Mouse (Mus musculus) kidney, embryonic 15.5 days (tissue): ENCODE measurements around the gene Tshz2. TPM values are rescaled to one million over a fixed set of nuclear protein-coding genes. Genes with fewer than 3 reads are reported as not detected.
"Not testable (repeated sequence)": the region's sequence is repeated elsewhere in the genome, so short reads cannot be mapped to it uniquely, and the experiment has no call there.

Experiments
- ATAC-seq: fragments of 200-750 bp; cut with Nextera tagmentation; replicated peaks from 2 replicates; pipeline ENCODE4 v1.8.0; 2017; ENCODE audit warnings: moderate TSS enrichment; ENCODE audit not compliant: low FRiP score
- H3K27ac ChIP-seq: fragments of 300-500 bp; sonication (generic); 2 replicates; pipeline ENCODE4 v1.5.1; 2015; ENCODE audit warnings: mild to moderate bottlenecking, inconsistent platforms
- H3K27me3 ChIP-seq: fragments of 300-500 bp; sonication (generic); 2 replicates; pipeline ENCODE4 v1.6.1; 2015; ENCODE audit warnings: inconsistent platforms
- H3K36me3 ChIP-seq: fragments of 300-500 bp; sonication (generic); 2 replicates; pipeline ENCODE4 v1.6.1; 2015; ENCODE audit warnings: inconsistent platforms
- H3K4me1 ChIP-seq: fragments of 300-500 bp; sonication (generic); 2 replicates; pipeline ENCODE4 v1.6.1; 2015; ENCODE audit warnings: inconsistent platforms
- H3K4me2 ChIP-seq: fragments of 300-500 bp; sonication (generic); 2 replicates; pipeline ENCODE4 v1.6.1; 2015; ENCODE audit warnings: moderate library complexity, mild to moderate bottlenecking, inconsistent platforms
- H3K4me3 ChIP-seq: fragments of 300-500 bp; sonication (generic); replicated peaks from 2 replicates; pipeline ENCODE4 v1.5.1; 2015; ENCODE audit warnings: mild to moderate bottlenecking, inconsistent platforms
- H3K9ac ChIP-seq: fragments of 300-500 bp; sonication (generic); 2 replicates; pipeline ENCODE4 v1.6.1; 2015; ENCODE audit warnings: mild to moderate bottlenecking, inconsistent platforms
- H3K9me3 ChIP-seq: fragments of 300-500 bp; sonication (generic); replicated peaks from 2 replicates; pipeline ENCODE4 v1.6.1; 2016; ENCODE audit warnings: inconsistent platforms
- WGBS: fragments of 180-500 bp; shearing (Covaris S2); methylation state at CpG from one replicate; pipeline ENCODE4 v1.1.7; 2015; ENCODE audit warnings: mixed read lengths; 5-methylcytosine and 5-hydroxymethylcytosine counted together
- polyA plus RNA-seq: library from polyadenylated mRNA; unstranded; fragments of >200 nt; fragmentation: Nextera tagmentation; extraction: Ambion mirVana; gene quantifications from 2 replicates; pipeline ENCODE4 v1.2.1, GENCODE M21; 2015

Gene Tshz2
- polyA plus RNA-seq, 1 experiment from 2014 or later, result 17.8 TPM

DNA sequence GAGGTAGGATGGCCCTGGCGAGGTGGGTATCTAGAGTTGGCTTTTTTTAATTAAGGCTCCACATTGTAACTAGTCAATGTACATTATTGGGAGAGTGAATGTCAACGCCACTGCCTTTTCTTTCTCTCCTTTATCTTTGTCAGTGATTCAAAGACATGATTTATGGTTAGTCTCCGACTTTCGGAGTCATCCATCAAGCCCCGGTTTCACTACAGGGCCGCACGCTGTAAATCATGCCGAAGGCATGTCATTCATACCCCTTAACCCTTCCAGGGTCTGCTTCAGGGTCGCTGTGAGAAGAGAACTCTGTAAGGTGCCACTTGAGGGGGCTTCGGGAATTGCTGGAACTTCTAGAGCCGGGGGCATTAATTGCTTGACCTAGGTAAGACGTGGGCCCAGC is 199.4 kb downstream of the Tshz2 start:
- WGBS, result 31% methylated on average over 12 of the region's 12 CpGs
- no peak overlapping the region for H3K4me2 ChIP-seq
- no peaks in the 10 kb centered on the region for H3K27me3 ChIP-seq
- H3K9ac ChIP-seq, result no peak overlapping the region
- ATAC-seq, result no peak; the same call in 1 of the 2 replicates
- H3K4me1 ChIP-seq, result peaks cover 42% of the 10 kb centered on the region
- no peaks in the 10 kb centered on the region for H3K9me3 ChIP-seq
- no peaks in the 10 kb centered on the region for H3K36me3 ChIP-seq
- no peak overlapping the region for H3K4me3 ChIP-seq
- no peak overlapping the region for H3K27ac ChIP-seq

DNA sequence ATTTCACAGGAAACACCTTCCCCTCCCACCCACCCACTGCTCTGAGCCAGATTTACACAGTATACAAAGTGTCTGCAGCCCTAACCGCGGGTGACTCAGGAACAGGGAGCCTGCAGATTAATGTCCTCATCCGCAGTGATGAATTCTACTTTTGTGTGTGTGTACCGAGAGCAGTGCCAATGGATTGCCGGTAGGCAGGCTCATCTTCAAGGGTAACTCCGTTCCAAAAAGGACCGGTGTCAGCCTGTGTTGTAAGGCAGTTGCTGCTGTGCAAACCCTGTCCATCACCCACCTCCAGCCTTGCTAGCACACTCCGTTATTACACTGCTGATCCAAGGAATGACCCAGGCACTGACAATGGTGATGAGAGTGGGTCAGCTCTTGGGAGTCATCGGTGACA is 200.8 kb downstream of the Tshz2 start:
- peaks cover 40% of the 10 kb centered on the region for H3K4me1 ChIP-seq
- peak overlapping the region; percentile 8; the same call in 1 of the 2 replicates for H3K4me2 ChIP-seq
- H3K9ac ChIP-seq, result no peak overlapping the region
- no peaks in the 10 kb centered on the region for H3K9me3 ChIP-seq
- H3K27me3 ChIP-seq, result no peaks in the 10 kb centered on the region
- no peaks in the 10 kb centered on the region for H3K36me3 ChIP-seq
- H3K4me3 ChIP-seq, result no peak overlapping the region
- WGBS, result 42% methylated on average over 9 of the region's 9 CpGs
- peak overlapping the region; percentile 29; the same call in 1 of the 2 replicates for H3K27ac ChIP-seq
- ATAC-seq, result no peak

DNA sequence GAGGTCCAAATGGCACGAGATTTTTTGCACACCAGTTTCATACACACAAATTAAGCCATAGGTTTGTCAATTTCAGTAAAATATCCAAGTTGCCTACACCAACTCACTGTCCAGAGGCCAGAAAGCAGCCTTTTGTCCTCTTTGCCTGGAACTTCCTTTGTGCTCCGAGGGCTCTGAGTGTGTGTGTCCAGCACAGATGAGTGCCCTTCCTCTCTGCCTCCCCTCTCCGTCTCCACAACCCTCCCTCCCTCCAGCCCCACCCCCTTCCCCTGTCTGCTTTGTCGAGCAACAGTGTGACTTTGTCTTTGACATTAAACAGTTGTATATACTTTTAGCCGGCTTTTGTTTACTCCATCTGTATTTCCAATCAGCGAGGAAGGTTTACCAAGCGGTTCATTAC is 201.8 kb downstream of the Tshz2 start:
- peaks cover 40% of the 10 kb centered on the region for H3K4me1 ChIP-seq
- WGBS, result 13% methylated on average over 7 of the region's 7 CpGs
- H3K27ac ChIP-seq, result 0 out of 2 replicates have a peak overlapping the region, but pooled peaks have one; percentile 29
- no peaks in the 10 kb centered on the region for H3K27me3 ChIP-seq
- peak overlapping the region; percentile 8; the same call in 1 of the 2 replicates for H3K4me2 ChIP-seq
- H3K9ac ChIP-seq, result no peak overlapping the region
- H3K4me3 ChIP-seq, result no peak overlapping the region
- ATAC-seq, result peak; percentile 79
- no peaks in the 10 kb centered on the region for H3K9me3 ChIP-seq
- no peaks in the 10 kb centered on the region for H3K36me3 ChIP-seq

DNA sequence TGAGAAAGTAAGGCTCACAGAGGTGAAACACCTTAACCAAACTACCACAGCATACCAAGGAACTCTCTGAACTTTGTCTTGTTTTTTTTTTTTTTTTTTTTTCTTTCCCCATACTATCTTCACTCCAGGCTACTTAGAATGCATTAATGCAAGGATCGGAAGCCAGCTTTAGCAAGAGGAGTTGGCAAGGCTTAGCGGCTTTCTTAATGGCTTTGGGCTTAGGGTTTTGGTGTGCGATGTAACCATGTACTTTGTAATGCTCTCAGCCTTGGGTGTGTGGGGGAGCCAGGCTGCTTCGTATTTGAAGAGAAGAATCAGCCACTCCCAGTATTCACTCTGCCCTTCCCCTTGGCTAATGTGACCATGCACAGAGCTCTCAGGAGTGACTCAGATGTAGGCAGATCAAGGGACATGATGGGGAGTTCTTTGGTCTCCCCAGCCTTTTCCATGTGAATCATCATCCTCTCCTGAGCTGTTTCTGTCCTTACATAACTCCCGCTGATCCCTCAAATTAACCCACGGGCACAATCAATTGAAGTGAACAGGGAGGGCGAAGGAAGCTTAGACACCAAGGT is 204.3 kb downstream of the Tshz2 start:
- Histone ChIP-seq H3K4me3 (no peak overlapping the region), H3K9ac (no peak overlapping the region), H3K4me2 (no peak overlapping the region), H3K4me1 (peaks cover 34% of the 10 kb centered on the region), H3K36me3 (no peaks in the 10 kb centered on the region), H3K9me3 (no peaks in the 10 kb centered on the region), H3K27me3 (no peaks in the 10 kb centered on the region), H3K27ac (no peak overlapping the region)
- WGBS, result 80% methylated on average over 7 of the region's 7 CpGs
- ATAC-seq, result no peak

DNA sequence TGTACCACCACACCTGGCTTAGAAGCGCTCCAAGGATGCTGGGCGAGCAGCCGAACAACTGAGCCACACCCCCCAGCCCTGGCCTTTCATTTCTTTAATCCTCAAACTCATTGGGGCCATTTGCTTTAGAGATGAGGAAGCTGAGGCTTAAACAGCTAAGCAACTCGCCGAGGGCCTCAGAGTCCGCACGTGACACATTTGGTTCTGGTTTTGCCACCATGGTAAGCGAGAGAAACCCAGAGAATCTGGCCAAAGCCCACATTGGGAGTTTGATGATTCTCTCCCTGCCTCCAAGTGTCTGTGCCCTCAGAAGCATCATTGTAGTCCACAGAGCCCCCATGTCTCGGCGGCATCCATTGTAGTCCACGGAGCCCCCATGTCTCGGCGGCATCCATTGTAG is 205.7 kb downstream of the Tshz2 start:
- H3K27me3 ChIP-seq, result no peaks in the 10 kb centered on the region
- no peaks in the 10 kb centered on the region for H3K9me3 ChIP-seq
- H3K4me1 ChIP-seq, result peaks cover 23% of the 10 kb centered on the region
- H3K9ac ChIP-seq, result no peak overlapping the region
- 95% methylated on average over 13 of the region's 13 CpGs for WGBS
- no peak overlapping the region for H3K4me3 ChIP-seq
- no peak overlapping the region for H3K4me2 ChIP-seq
- no peak for ATAC-seq
- no peaks in the 10 kb centered on the region for H3K36me3 ChIP-seq
- no peak overlapping the region for H3K27ac ChIP-seq

DNA sequence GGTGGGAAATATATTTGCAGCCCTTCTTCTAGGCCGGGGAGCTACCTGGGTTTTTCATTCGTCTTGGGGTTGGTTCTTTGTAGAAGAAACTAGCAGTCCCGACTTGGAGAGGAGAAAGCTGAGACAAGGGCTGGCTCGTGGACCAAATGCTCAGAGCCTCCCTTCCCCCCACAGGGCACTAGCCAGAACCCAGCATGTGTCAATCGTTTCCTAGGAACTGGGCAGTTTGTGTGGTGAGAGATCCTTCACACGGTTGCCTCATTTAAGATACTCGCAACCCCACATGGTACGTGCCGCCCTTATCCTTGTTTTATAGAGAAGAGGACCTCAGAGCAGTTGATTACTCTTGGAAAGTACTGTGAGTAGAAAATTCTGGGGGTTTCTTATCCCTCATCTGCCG is 208.6 kb downstream of the Tshz2 start:
- Histone ChIP-seq H3K4me1 (peaks cover 14% of the 10 kb centered on the region; the same call in 1 of the 2 replicates), H3K9me3 (no peaks in the 10 kb centered on the region), H3K4me2 (no peak overlapping the region), H3K27ac (no peak overlapping the region), H3K9ac (no peak overlapping the region), H3K27me3 (no peaks in the 10 kb centered on the region), H3K36me3 (no peaks in the 10 kb centered on the region), H3K4me3 (no peak overlapping the region)
- WGBS, result 63% methylated on average over 10 of the region's 10 CpGs
- ATAC-seq, result no peak

DNA sequence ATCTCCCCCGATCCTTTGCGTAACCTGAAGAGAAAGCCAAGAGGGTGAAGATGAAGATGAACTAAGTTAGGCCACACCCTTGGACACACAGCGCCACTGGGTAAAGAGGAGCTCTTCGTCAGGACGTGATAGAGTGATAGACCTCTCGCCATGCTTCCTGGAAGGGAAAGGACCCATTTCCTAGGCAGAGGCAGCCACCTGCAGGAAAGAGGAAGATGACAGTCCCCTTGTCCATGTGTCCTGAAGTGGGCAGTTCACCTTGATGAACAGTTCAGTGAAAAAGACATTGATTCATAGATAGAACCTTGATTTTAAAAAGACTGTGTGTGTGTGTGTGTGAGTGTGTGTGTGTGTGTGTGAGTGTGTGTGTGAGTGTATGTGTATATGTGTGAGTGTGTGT is 209.7 kb downstream of the Tshz2 start:
- H3K9ac ChIP-seq, result no peak overlapping the region
- no peaks in the 10 kb centered on the region for H3K36me3 ChIP-seq
- H3K4me3 ChIP-seq, result no peak overlapping the region
- no peak overlapping the region for H3K27ac ChIP-seq
- H3K4me2 ChIP-seq, result no peak overlapping the region
- no peaks in the 10 kb centered on the region for H3K27me3 ChIP-seq
- H3K9me3 ChIP-seq, result no peaks in the 10 kb centered on the region
- 79% methylated on average over 6 of the region's 6 CpGs for WGBS
- H3K4me1 ChIP-seq, result peaks cover 17% of the 10 kb centered on the region; the same call in 1 of the 2 replicates
- ATAC-seq, result no peak

DNA sequence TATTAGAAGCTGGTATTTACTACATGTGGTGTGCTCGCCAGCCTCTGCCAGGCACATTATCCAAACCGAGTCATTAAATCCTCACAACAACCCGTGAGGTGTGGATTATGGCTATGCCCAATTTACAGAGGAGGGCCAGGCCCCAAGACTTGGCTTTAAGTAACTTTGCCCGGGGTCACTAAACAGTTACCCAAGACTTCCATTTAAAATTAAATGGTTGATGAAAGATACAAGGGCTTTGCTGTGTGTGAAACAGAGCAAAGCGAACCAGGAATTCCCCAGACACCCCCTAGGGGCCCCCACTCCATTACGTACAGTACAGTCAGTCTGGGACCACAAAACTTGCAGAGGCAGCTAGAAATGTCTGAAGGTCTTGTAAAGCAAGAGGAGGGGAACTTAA is 210.7 kb downstream of the Tshz2 start:
- Histone ChIP-seq H3K4me3 (no peak overlapping the region), H3K4me1 (peaks cover 17% of the 10 kb centered on the region; the same call in 1 of the 2 replicates), H3K36me3 (no peaks in the 10 kb centered on the region), H3K9me3 (no peaks in the 10 kb centered on the region), H3K4me2 (no peak overlapping the region), H3K27ac (0 out of 2 replicates have a peak overlapping the region, but pooled peaks have one; percentile 18), H3K27me3 (no peaks in the 10 kb centered on the region), H3K9ac (no peak overlapping the region)
- WGBS, result 46% methylated on average over 6 of the region's 6 CpGs
- ATAC-seq, result peak; percentile 48; the same call in 1 of the 2 replicates

DNA sequence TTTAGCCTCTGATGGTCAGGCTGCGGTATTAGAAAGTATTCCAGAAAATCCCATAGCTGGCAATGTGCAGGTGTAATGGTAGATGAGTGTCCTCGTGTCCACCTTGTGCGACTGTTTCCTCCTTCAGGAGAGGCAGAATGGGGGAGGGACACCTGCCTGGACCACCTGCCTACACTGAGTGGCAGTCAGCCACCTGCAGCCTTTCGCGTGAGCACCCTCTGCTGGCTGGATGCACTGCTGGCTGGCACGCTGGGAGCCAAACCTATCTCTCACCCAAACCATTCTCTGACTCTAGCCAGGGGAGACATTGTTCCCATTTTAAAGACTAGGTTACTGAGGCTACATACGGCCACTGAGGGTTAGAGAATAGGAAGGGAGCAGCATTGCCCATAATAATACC is 216.3 kb downstream of the Tshz2 start:
- Histone ChIP-seq H3K27ac (no peak overlapping the region), H3K9me3 (no peaks in the 10 kb centered on the region), H3K4me2 (no peak overlapping the region), H3K9ac (no peak overlapping the region), H3K27me3 (no peaks in the 10 kb centered on the region), H3K36me3 (no peaks in the 10 kb centered on the region), H3K4me1 (peaks cover 14% of the 10 kb centered on the region), H3K4me3 (no peak overlapping the region)
- ATAC-seq, result no peak; the same call in 1 of the 2 replicates
- 41% methylated on average over 7 of the region's 7 CpGs for WGBS

DNA sequence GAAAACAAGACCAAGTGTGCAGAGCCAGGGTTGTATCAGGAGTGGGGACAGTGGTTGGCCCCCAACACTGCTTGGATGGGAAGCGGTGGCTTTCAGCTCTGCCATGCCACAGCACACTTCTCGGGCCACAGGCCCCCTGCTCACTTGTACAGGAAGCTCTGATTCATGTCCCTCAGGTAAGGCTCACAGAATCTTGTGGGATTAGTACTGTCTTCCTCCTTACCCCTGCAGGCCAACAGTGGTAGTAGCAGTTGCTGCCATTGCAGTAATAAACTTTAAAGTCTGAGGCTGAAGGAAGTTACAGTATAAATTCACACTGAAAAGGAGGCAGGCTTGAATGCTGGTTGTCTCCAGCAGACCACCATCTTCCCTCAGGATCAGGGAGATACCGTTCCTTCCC is 216.7 kb downstream of the Tshz2 start:
- H3K27ac ChIP-seq, result no peak overlapping the region
- H3K4me3 ChIP-seq, result no peak overlapping the region
- no peak for ATAC-seq
- WGBS, result 73% methylated on average over 3 of the region's 3 CpGs
- no peaks in the 10 kb centered on the region for H3K27me3 ChIP-seq
- no peaks in the 10 kb centered on the region for H3K9me3 ChIP-seq
- H3K4me1 ChIP-seq, result peaks cover 11% of the 10 kb centered on the region
- H3K9ac ChIP-seq, result no peak overlapping the region
- no peak overlapping the region for H3K4me2 ChIP-seq
- no peaks in the 10 kb centered on the region for H3K36me3 ChIP-seq

DNA sequence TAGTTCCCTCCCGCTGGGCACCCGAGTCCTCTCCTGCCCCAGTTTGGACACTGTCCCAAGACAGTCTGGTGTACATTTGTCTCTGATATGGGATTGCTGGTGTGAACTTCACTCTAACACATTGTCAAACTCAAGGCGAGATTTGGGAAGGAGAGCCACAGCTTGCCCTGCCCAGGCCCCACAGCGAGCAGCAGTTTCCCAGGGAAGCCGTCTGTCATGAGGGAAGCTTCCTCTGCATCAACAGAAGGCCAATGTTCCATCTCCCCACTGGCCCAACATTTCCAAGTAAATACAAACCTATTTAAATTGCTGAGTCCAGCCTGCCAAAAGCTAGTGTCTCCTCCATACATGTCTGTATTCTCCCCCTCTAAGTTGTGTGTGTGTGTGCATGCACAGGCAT is 218.8 kb downstream of the Tshz2 start:
- no peak for ATAC-seq
- no peaks in the 10 kb centered on the region for H3K9me3 ChIP-seq
- H3K4me2 ChIP-seq, result no peak overlapping the region
- no peak overlapping the region for H3K27ac ChIP-seq
- WGBS, result 75% methylated on average over 5 of the region's 5 CpGs
- H3K9ac ChIP-seq, result no peak overlapping the region
- no peaks in the 10 kb centered on the region for H3K27me3 ChIP-seq
- H3K36me3 ChIP-seq, result no peaks in the 10 kb centered on the region
- no peak overlapping the region for H3K4me3 ChIP-seq
- H3K4me1 ChIP-seq, result peaks cover 8% of the 10 kb centered on the region

DNA sequence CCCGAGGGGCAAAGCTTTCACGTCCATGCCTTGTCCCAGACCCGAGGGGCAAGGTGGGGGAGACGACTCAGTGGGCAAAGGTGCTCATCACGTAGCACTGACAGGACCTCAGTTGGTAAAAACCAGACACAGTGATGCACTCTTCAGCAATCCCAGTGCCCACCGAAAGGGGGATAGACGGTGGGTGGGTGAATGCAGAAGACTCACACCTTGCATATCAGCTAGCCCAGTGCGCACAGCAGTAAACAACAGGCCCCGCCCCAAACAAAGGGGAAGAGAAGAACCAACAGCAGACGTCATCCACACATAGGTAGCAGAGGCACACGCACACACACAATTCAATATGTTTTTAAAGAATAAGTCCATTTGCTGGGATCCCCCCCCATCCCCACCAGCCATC is 221.7 kb downstream of the Tshz2 start:
- 83% methylated on average over 11 of the region's 11 CpGs for WGBS
- Histone ChIP-seq H3K27ac (no peak overlapping the region), H3K4me2 (no peak overlapping the region), H3K4me3 (no peak overlapping the region), H3K27me3 (no peaks in the 10 kb centered on the region), H3K9me3 (0 out of 2 replicates have a peak, but pooled peaks cover 2% of the 10 kb centered on the region), H3K9ac (no peak overlapping the region), H3K4me1 (no peaks in the 10 kb centered on the region), H3K36me3 (no peaks in the 10 kb centered on the region)
- ATAC-seq, result no peak

DNA sequence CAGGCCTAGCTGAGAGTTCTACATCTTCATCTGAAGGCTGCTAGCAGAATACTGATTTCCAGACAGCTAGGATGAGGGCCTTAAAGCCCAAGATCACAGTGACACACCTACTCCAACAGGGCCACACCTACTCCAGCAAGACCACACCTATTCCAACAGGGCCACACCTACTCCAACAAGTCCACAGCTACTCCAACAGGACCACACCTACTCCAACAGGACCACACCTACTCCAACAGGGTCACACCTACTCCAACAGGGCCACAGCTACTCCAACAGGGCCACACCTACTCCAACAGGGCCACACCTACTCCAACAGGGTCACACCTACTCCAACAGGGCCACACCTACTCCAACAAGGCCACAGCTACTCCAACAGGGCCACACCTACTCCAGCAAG is 224.2 kb downstream of the Tshz2 start:
- not testable (repeated sequence) for ATAC-seq, H3K36me3 ChIP-seq, H3K9me3 ChIP-seq, H3K9ac ChIP-seq, H3K4me3 ChIP-seq, H3K4me2 ChIP-seq, H3K27me3 ChIP-seq, H3K4me1 ChIP-seq, H3K27ac ChIP-seq
